ENCODE assay signal across 7 mouse cellular contexts in genomic region chr13:92530721-92531211, GRCm38 (mm10). TPM values are rescaled to one million over a fixed set of nuclear protein-coding genes. Genes with fewer than 3 reads are reported as not detected.
DNase-seq lines count a peak whose midpoint lies in the region; ATAC-seq lines count a peak whose summit lies in the region.

Gene Zfyve16 (minus strand): TSS chr13:92530868.

- H3K27ac ChIP-seq in intestine, embryonic 16.5 days (ENCODE audit: low read length) = peak within 1 kb of the TSS; percentile 97
- H3K27ac ChIP-seq in midbrain, embryonic 11.5 days (ENCODE audit: low read depth, low read length) = peak within 1 kb of the TSS; percentile 85

- peak within 1 kb of the TSS; percentile 79 for H3K4me3 ChIP-seq in intestine, embryonic 16.5 days (ENCODE audit: low read length)
- peak within 1 kb of the TSS; percentile 52 for H3K4me3 ChIP-seq in midbrain, embryonic 11.5 days (ENCODE audit: low read depth, low read length)

- ATAC-seq in intestine, embryonic 16.5 days = peak; percentile 98
- peak; percentile 99 for ATAC-seq in midbrain, embryonic 11.5 days (ENCODE audit: low FRiP score)

- DNase-seq in adrenal gland, adult 8-10 months = peak; percentile 96
- DNase-seq in embryo, embryonic 9.5 days (ENCODE audit: extremely low spot score) = peak; percentile 98
- DNase-seq in gastrocnemius, postnatal 4 days (ENCODE audit: low spot score in 2 of 2) = peak; percentile 99
- peak; percentile 97 to 99 for DNase-seq in left cerebral cortex, postnatal 36 days (ENCODE audit: low spot score in 2 of 2)
- peak; percentile 99 for DNase-seq in midbrain, embryonic 11.5 days (ENCODE audit: low spot score, missing footprints)
- DNase-seq in skeletal muscle tissue, adult 2 months (ENCODE audit: low read depth, low spot score) = peak; percentile 96

- 0% methylated on average over 46 of the region's 46 CpGs for WGBS in intestine, embryonic 16.5 days
- under 1% methylated on average over 46 of the region's 46 CpGs for WGBS in midbrain, embryonic 11.5 days

- H3K4me2 ChIP-seq in intestine, embryonic 16.5 days (ENCODE audit: low read depth, low read length) = peak within 1 kb of the TSS; percentile 71
- H3K4me2 ChIP-seq in midbrain, embryonic 11.5 days = peak within 1 kb of the TSS; percentile 58

- no peaks in the 10 kb centered on the region for H3K36me3 ChIP-seq in intestine, embryonic 16.5 days (ENCODE audit: control insufficient read depth, insufficient read depth, low read length)
- no peaks in the 10 kb centered on the region for H3K36me3 ChIP-seq in midbrain, embryonic 11.5 days (ENCODE audit: control insufficient read depth, insufficient read depth, low read length)

- H3K9ac ChIP-seq in intestine, embryonic 16.5 days (ENCODE audit: low read depth, low read length) = peak within 1 kb of the TSS; percentile 85
- peak within 1 kb of the TSS; percentile 76 for H3K9ac ChIP-seq in midbrain, embryonic 11.5 days (ENCODE audit: low read length)

- intact Hi-C loops in left cerebral cortex, postnatal 36 days (cut with DNase I) = no loop called here

- H3K27me3 ChIP-seq in intestine, embryonic 16.5 days (replicated peaks; ENCODE audit: control insufficient read depth, insufficient read depth, low read length) = no peaks in the 10 kb centered on the region
- H3K27me3 ChIP-seq in midbrain, embryonic 11.5 days (ENCODE audit: control insufficient read depth, insufficient read depth, low read length) = no peaks in the 10 kb centered on the region

- H3K4me1 ChIP-seq in intestine, embryonic 16.5 days (ENCODE audit: control insufficient read depth, insufficient read depth, low read length) = peaks cover 8% of the 10 kb centered on the region
- peaks cover 3% of the 10 kb centered on the region; the same call in 1 of the 2 replicates for H3K4me1 ChIP-seq in midbrain, embryonic 11.5 days (ENCODE audit: control insufficient read depth, insufficient read depth, low read length)

- no peaks in the 10 kb centered on the region for H3K9me3 ChIP-seq in intestine, embryonic 16.5 days (ENCODE audit: control insufficient read depth, low read length)
- no peaks in the 10 kb centered on the region for H3K9me3 ChIP-seq in midbrain, embryonic 11.5 days (ENCODE audit: control insufficient read depth, low read length)

RNA-seq across cellular contexts. Expression of gene Zfyve16, which starts in this region (rescaled TPM):
- total RNA-seq in adrenal gland, adult 8-10 months (2022) = 10 to 100 TPM; 23.9 to 39.6 (median 30.0) TPM
- 10 to 100 TPM; 21.2 to 23.7 TPM for total RNA-seq in gastrocnemius, postnatal 4 days (2021)
- polyA plus RNA-seq in intestine, embryonic 16.5 days (2015; fragmentation: Nextera tagmentation; extraction: Ambion mirVana) = 5.5 and 6.3 TPM in 2 replicates
- 10 to 100 TPM; 14.6 to 18.8 TPM for total RNA-seq in left cerebral cortex, postnatal 36 days (2021)
- 13.4 and 16.5 TPM in 2 replicates for polyA plus RNA-seq in midbrain, embryonic 11.5 days (2014; fragmentation: Nextera tagmentation; extraction: Ambion mirVana)

Comparison
In these comparisons a context has a peak if more than half of its experiments do, and no peak if none do; other contexts are left out.
1. Peak in every context shown above with its lines: DNase-seq, ATAC-seq, H3K4me3 ChIP-seq and H3K27ac ChIP-seq.